Mouse (Mus musculus) MEL (cell line): ENCODE results near the gene Wfikkn2. TPM values are rescaled to one million over a fixed set of nuclear protein-coding genes. Genes with fewer than 3 reads are reported as not detected.
A peak's percentile ranks its signal among the peaks of the same experiment; 100 is the strongest.

Experiments used
- DNase-seq: peaks from one replicate; pipeline ENCODE4 v3.0.0; 2011; ENCODE audit warnings: low read depth, low spot score
- H3K27ac ChIP-seq: 2 replicates; pipeline ENCODE4 v1.5.1; 2012; ENCODE audit warnings: low read depth, mild to moderate bottlenecking, control low read depth, low read length, moderate library complexity; ENCODE audit not compliant: control insufficient read depth
- H3K27me3 ChIP-seq, 2 experiments: fragments of 150-350 bp in 1 of 2; sonication (generic) in 1 of 2; 2 replicates each; pipeline ENCODE4 v1.6.1; 2012; ENCODE audit warnings: low read length in 2 of 2, mild to moderate bottlenecking in 2 of 2, improper control_type of control experiment in 1 of 2, moderate library complexity in 1 of 2; ENCODE audit not compliant: insufficient read depth in 2 of 2, control insufficient read depth in 1 of 2
- H3K36me3 ChIP-seq, 2 experiments: 2 replicates each; pipeline ENCODE4 v1.6.1; 2012 to 2014; ENCODE audit warnings: low read length in 2 of 2, improper control_type of control experiment in 1 of 2, inconsistent platforms in 1 of 2, mild to moderate bottlenecking in 1 of 2; ENCODE audit not compliant: insufficient read depth in 2 of 2, control insufficient read depth in 1 of 2
- H3K4me1 ChIP-seq, 2 experiments: fragments of 150-350 bp in 1 of 2; sonication (generic) in 1 of 2; 2 replicates each; pipeline ENCODE4 v1.6.1; 2012; ENCODE audit warnings: low read length in 2 of 2, improper control_type of control experiment in 1 of 2, mild to moderate bottlenecking in 1 of 2; ENCODE audit not compliant: insufficient read depth in 2 of 2, control insufficient read depth in 1 of 2
- H3K4me3 ChIP-seq, 2 experiments: fragments of 150-350 bp in 1 of 2; sonication (generic) in 1 of 2; 2 replicates each; pipeline ENCODE4 v1.5.1; 2012; ENCODE audit warnings: low read depth in 2 of 2, low read length in 2 of 2, mild to moderate bottlenecking in 2 of 2, moderate library complexity in 2 of 2, control low read depth in 1 of 2, improper control_type of control experiment in 1 of 2; ENCODE audit not compliant: control insufficient read depth in 1 of 2, insufficient read depth in 1 of 2
- H3K79me2 ChIP-seq: 2 replicates; pipeline ENCODE4 v1.6.1; 2012; ENCODE audit warnings: mild to moderate bottlenecking, low read length, moderate library complexity; ENCODE audit not compliant: control insufficient read depth, poor library complexity, insufficient read depth
- H3K9ac ChIP-seq: 2 replicates; pipeline ENCODE4 v1.6.1; 2012; ENCODE audit warnings: low read depth, mild to moderate bottlenecking, control low read depth, low read length, moderate library complexity; ENCODE audit not compliant: control insufficient read depth, poor library complexity, severe bottlenecking
- H3K9me3 ChIP-seq: fragments of 150-350 bp; sonication (generic); replicated peaks from 2 replicates; pipeline ENCODE4 v1.6.1; 2012; ENCODE audit warnings: mild to moderate bottlenecking, low read length, improper control_type of control experiment, moderate library complexity; ENCODE audit not compliant: insufficient read depth
- CHD1 ChIP-seq: IDR thresholded peaks from 2 replicates; pipeline ENCODE4 v1.6.1; 2012; ENCODE audit warnings: low read depth, mild to moderate bottlenecking, inconsistent platforms, low read length, improper control_type of control experiment
- CHD2 ChIP-seq: IDR thresholded peaks from 2 replicates; pipeline ENCODE4 v1.6.1; 2011; ENCODE audit warnings: low read length, improper control_type of control experiment
- CTCF ChIP-seq, 3 experiments: IDR thresholded peaks in 2 of 3; conservative IDR thresholded peaks in 1 of 3; 2 replicates each; pipeline ENCODE4 v1.5.1; 2011 to 2012; ENCODE audit warnings: low read length in 3 of 3, low read depth in 2 of 3, mild to moderate bottlenecking in 2 of 3, improper control_type of control experiment in 1 of 3, inconsistent platforms in 1 of 3, mixed read lengths in 1 of 3, moderate library complexity in 1 of 3; ENCODE audit not compliant: control insufficient read depth in 1 of 3, insufficient read depth in 1 of 3, poor library complexity in 1 of 3, severe bottlenecking in 1 of 3
- ELF1 ChIP-seq: IDR thresholded peaks from 2 replicates; pipeline ENCODE4 v1.6.1; 2014; ENCODE audit warnings: low read depth, mild to moderate bottlenecking, inconsistent platforms, low read length, improper control_type of control experiment, moderate library complexity
- EP300 ChIP-seq, 2 experiments: IDR thresholded peaks; 2 replicates each; pipeline ENCODE4 v1.6.1; 2011; ENCODE audit warnings: improper control_type of control experiment in 2 of 2, low read length in 2 of 2, low read depth in 1 of 2, mild to moderate bottlenecking in 1 of 2
- ETS1 ChIP-seq: IDR thresholded peaks from 2 replicates; pipeline ENCODE4 v1.6.1; 2012; ENCODE audit warnings: low read depth, mild to moderate bottlenecking, inconsistent platforms, low read length, improper control_type of control experiment, moderate library complexity
- GABPA ChIP-seq: IDR thresholded peaks from 2 replicates; pipeline ENCODE4 v1.6.1; 2012; ENCODE audit warnings: low read depth, mild to moderate bottlenecking, inconsistent platforms, low read length, improper control_type of control experiment, moderate library complexity
- GATA1 ChIP-seq: IDR thresholded peaks from 2 replicates; pipeline ENCODE4 v1.6.1; 2011; ENCODE audit warnings: low read depth, low read length, improper control_type of control experiment
- HCFC1 ChIP-seq: IDR thresholded peaks from 2 replicates; pipeline ENCODE4 v1.6.1; 2012; ENCODE audit warnings: low read depth, mild to moderate bottlenecking, inconsistent platforms, low read length, improper control_type of control experiment, moderate library complexity
- JUND ChIP-seq: IDR thresholded peaks from 2 replicates; pipeline ENCODE4 v1.6.1; 2011; ENCODE audit warnings: low read depth, mild to moderate bottlenecking, improper control_type of control experiment, low read length
- MAX ChIP-seq: IDR thresholded peaks from 2 replicates; pipeline ENCODE4 v1.6.1; 2011; ENCODE audit warnings: low read length, improper control_type of control experiment
- MAZ ChIP-seq: IDR thresholded peaks from 2 replicates; pipeline ENCODE4 v1.6.1; 2012; ENCODE audit warnings: low read depth, mild to moderate bottlenecking, inconsistent platforms, low read length, improper control_type of control experiment
- MXI1 ChIP-seq: IDR thresholded peaks from 2 replicates; pipeline ENCODE4 v1.6.1; 2011; ENCODE audit warnings: mild to moderate bottlenecking, low read depth, low read length, improper control_type of control experiment
- MYB ChIP-seq: IDR thresholded peaks from 2 replicates; pipeline ENCODE4 v1.6.1; 2011; ENCODE audit warnings: mild to moderate bottlenecking, low read depth, low read length, improper control_type of control experiment
- MYC ChIP-seq: IDR thresholded peaks from 2 replicates; pipeline ENCODE4 v1.6.1; 2011; ENCODE audit warnings: low read depth, mild to moderate bottlenecking, low read length, improper control_type of control experiment, moderate library complexity
- NELFE ChIP-seq: IDR thresholded peaks from 2 replicates; pipeline ENCODE4 v1.6.1; 2011; ENCODE audit warnings: low read depth, low read length, improper control_type of control experiment
- NRF1 ChIP-seq: IDR thresholded peaks from 2 replicates; pipeline ENCODE4 v1.6.1; 2014; ENCODE audit warnings: low read depth, mild to moderate bottlenecking, inconsistent platforms, low read length, improper control_type of control experiment, moderate library complexity; ENCODE audit not compliant: poor library complexity, insufficient read depth, severe bottlenecking
- POLR2A ChIP-seq, 2 experiments: IDR thresholded peaks; 2 replicates each; pipeline ENCODE4 v1.6.1; 2011 to 2012; ENCODE audit warnings: low read length in 2 of 2, mild to moderate bottlenecking in 2 of 2, control low read depth in 1 of 2, improper control_type of control experiment in 1 of 2, low read depth in 1 of 2, moderate library complexity in 1 of 2; ENCODE audit not compliant: control insufficient read depth in 1 of 2, insufficient read depth in 1 of 2, poor library complexity in 1 of 2
- POLR2AphosphoS2 ChIP-seq: IDR thresholded peaks from 2 replicates; pipeline ENCODE4 v1.6.1; 2011; ENCODE audit warnings: low read length, improper control_type of control experiment
- RAD21 ChIP-seq: IDR thresholded peaks from 2 replicates; pipeline ENCODE4 v1.6.1; 2011; ENCODE audit warnings: mild to moderate bottlenecking, low read depth, low read length, improper control_type of control experiment
- RCOR1 ChIP-seq: IDR thresholded peaks from 2 replicates; pipeline ENCODE4 v1.6.1; 2012; ENCODE audit warnings: low read depth, mild to moderate bottlenecking, inconsistent platforms, low read length, improper control_type of control experiment
- SIN3A ChIP-seq: IDR thresholded peaks from 2 replicates; pipeline ENCODE4 v1.6.1; 2012; ENCODE audit warnings: low read length, improper control_type of control experiment, inconsistent platforms
- SMC3 ChIP-seq: IDR thresholded peaks from 2 replicates; pipeline ENCODE4 v1.6.1; 2011; ENCODE audit warnings: low read depth, low read length, improper control_type of control experiment
- TBP ChIP-seq: IDR thresholded peaks from 2 replicates; pipeline ENCODE4 v1.8.0; 2011; ENCODE audit warnings: low read depth, low read length, improper control_type of control experiment
- UBTF ChIP-seq: IDR thresholded peaks from 2 replicates; pipeline ENCODE4 v1.6.1; 2012; ENCODE audit warnings: low read depth, mild to moderate bottlenecking, inconsistent platforms, low read length, improper control_type of control experiment, moderate library complexity, borderline replicate concordance; ENCODE audit not compliant: insufficient read depth
- USF2 ChIP-seq, 2 experiments: IDR thresholded peaks; 2 replicates each; pipeline ENCODE4 v1.6.1; 2011 to 2012; ENCODE audit warnings: improper control_type of control experiment in 2 of 2, low read length in 2 of 2, borderline replicate concordance in 1 of 2, inconsistent platforms in 1 of 2, low read depth in 1 of 2, mild to moderate bottlenecking in 1 of 2; ENCODE audit not compliant: insufficient read depth in 1 of 2
- ZC3H11A ChIP-seq: IDR thresholded peaks from 2 replicates; pipeline ENCODE4 v1.6.1; 2012; ENCODE audit warnings: low read depth, mild to moderate bottlenecking, inconsistent platforms, low read length, improper control_type of control experiment
- ZKSCAN1 ChIP-seq: IDR thresholded peaks from 2 replicates; pipeline ENCODE4 v1.6.1; 2012; ENCODE audit warnings: low read depth, mild to moderate bottlenecking, inconsistent platforms, low read length, improper control_type of control experiment, moderate library complexity
- ZNF384 ChIP-seq: IDR thresholded peaks from 2 replicates; pipeline ENCODE4 v1.6.1; 2012; ENCODE audit warnings: low read depth, mild to moderate bottlenecking, inconsistent platforms, low read length, improper control_type of control experiment
- polyA plus RNA-seq, 2 experiments: library from polyadenylated mRNA; stranded (reverse) in 1 of 2; unstranded in 1 of 2; fragments of >175 nt in 1 of 2; fragments of >200 nt in 1 of 2; gene quantifications; 2 replicates each; pipeline versions ENCODE4 v1.2.1 to v1.2.4; 2012; ENCODE audit warnings: low replicate concordance in 2 of 2, low read depth in 1 of 2; ENCODE audit not compliant: insufficient read length in 2 of 2, insufficient read depth in 1 of 2, missing spikeins in 1 of 2
- total RNA-seq: library from RNA; depleted of rRNA; stranded (reverse); fragments of 300-350 nt; gene quantifications from 2 replicates; pipeline ENCODE4 v1.2.3, GENCODE M21; 2012

The Wfikkn2 gene
- total and polyA plus RNA-seq, 3 experiments: not detected

- peak overlapping the region; percentile 53 to 67 for H3K4me3 ChIP-seq
Observed at GRCm38 (mm10) chr11:94265134-94265785, 19.5 kb upstream of the Wfikkn2 start.

GRCm38 (mm10) chr11:94261585-94262370 is 16.0 kb upstream of the Wfikkn2 start:
- H3K9ac ChIP-seq: no peak overlapping the region
- H3K27ac ChIP-seq: no peak overlapping the region
- no peaks in the 10 kb centered on the region for H3K27me3 ChIP-seq
- no peaks in the 10 kb centered on the region for H3K9me3 ChIP-seq
- H3K79me2 ChIP-seq: no peaks in the 10 kb centered on the region
- no peak overlapping the region for H3K4me3 ChIP-seq
- TF ChIP-seq EP300 (IDR thresholded peaks at IDR 0.05; ENCODE audit: low read depth in 1 of 2, low read length in 2 of 2) (peak; percentile 25 to 30; a peak in 1 of 4 replicates), ETS1 (0 out of 2 replicates have a peak, but pooled peaks have one; percentile 21), SIN3A (no peak), MAX (no peak; the same call in 1 of the 2 replicates), MAZ (peak; percentile 54; the same call in 1 of the 2 replicates)
- peaks cover 0 to 9% of the 10 kb centered on the region in 2 experiments; a peak in 2 of 4 replicates for H3K36me3 ChIP-seq
- peaks cover 5 to 25% of the 10 kb centered on the region in 2 experiments for H3K4me1 ChIP-seq
- DNase-seq: no peak

More at GRCm38 (mm10) chr11:94265134-94265785, 19.5 kb upstream of the Wfikkn2 start:
- Histone ChIP-seq H3K4me1 (peaks cover 8 to 23% of the 10 kb centered on the region in 2 experiments), H3K9me3 (no peaks in the 10 kb centered on the region), H3K36me3 (peaks cover 0 to 8% of the 10 kb centered on the region in 2 experiments; a peak in 2 of 4 replicates), H3K9ac (peak overlapping the region; percentile 55), H3K27me3 (no peaks in the 10 kb centered on the region)
- no peak for TF ChIP-seq POLR2AphosphoS2
- TF ChIP-seq RAD21: no peak
- no peak for TF ChIP-seq CHD2
- no peak for TF ChIP-seq RCOR1
- TF ChIP-seq CTCF (IDR thresholded peaks at IDR 0.05 in 2 of 3, conservative IDR thresholded peaks at IDR 0.05 in 1 of 3; ENCODE audit: control insufficient read depth in 1 of 3, insufficient read depth in 1 of 3, low read depth in 2 of 3, low read length in 3 of 3, poor library complexity in 1 of 3, severe bottlenecking in 1 of 3): peak in 2 of 3 experiments; percentile 50 to 56; a peak in 4 of 6 replicates
- TF ChIP-seq NELFE: no peak
- TF ChIP-seq GATA1: peak; percentile 68
- TF ChIP-seq UBTF: no peak
- no peak for TF ChIP-seq TBP
- TF ChIP-seq HCFC1: 0 out of 2 replicates have a peak, but pooled peaks have one; percentile 10
- TF ChIP-seq ELF1: peak; percentile 8; the same call in 1 of the 2 replicates
- TF ChIP-seq SMC3: peak; percentile 15; the same call in 1 of the 2 replicates
- TF ChIP-seq ZC3H11A: no peak
- no peak for TF ChIP-seq ZKSCAN1
- no peak for TF ChIP-seq JUND
- TF ChIP-seq SIN3A: no peak; the same call in 1 of the 2 replicates
- no peak for TF ChIP-seq ZNF384
- no peak for TF ChIP-seq MYC
- no peak for TF ChIP-seq USF2 (IDR thresholded peaks at IDR 0.05; ENCODE audit: borderline replicate concordance in 1 of 2, insufficient read depth in 1 of 2, low read depth in 1 of 2, low read length in 2 of 2)
- peak; percentile 49; the same call in 1 of the 2 replicates for TF ChIP-seq MAZ
- TF ChIP-seq POLR2A (IDR thresholded peaks at IDR 0.05; ENCODE audit: control insufficient read depth in 1 of 2, insufficient read depth in 1 of 2, low read depth in 1 of 2, low read length in 2 of 2, poor library complexity in 1 of 2): no peak
- peak; percentile 35; the same call in 1 of the 2 replicates for TF ChIP-seq NRF1
- TF ChIP-seq EP300 (IDR thresholded peaks at IDR 0.05; ENCODE audit: low read depth in 1 of 2, low read length in 2 of 2): peak in 1 of 2 experiments; percentile 23; a peak in 1 of 4 replicates
- no peak for TF ChIP-seq CHD1
- 0 out of 2 replicates have a peak, but pooled peaks have one; percentile 25 for TF ChIP-seq GABPA
- TF ChIP-seq MXI1: no peak
- TF ChIP-seq ETS1: no peak
- TF ChIP-seq MYB: peak; percentile 14; the same call in 1 of the 2 replicates
- TF ChIP-seq, all 39 proteins: peak for 10
- Histone ChIP-seq H3K27ac (peak overlapping the region; percentile 32; the same call in 1 of the 2 replicates), H3K79me2 (no peaks in the 10 kb centered on the region)
- DNase-seq: peak; percentile 76
